In the genomic region with DNA sequence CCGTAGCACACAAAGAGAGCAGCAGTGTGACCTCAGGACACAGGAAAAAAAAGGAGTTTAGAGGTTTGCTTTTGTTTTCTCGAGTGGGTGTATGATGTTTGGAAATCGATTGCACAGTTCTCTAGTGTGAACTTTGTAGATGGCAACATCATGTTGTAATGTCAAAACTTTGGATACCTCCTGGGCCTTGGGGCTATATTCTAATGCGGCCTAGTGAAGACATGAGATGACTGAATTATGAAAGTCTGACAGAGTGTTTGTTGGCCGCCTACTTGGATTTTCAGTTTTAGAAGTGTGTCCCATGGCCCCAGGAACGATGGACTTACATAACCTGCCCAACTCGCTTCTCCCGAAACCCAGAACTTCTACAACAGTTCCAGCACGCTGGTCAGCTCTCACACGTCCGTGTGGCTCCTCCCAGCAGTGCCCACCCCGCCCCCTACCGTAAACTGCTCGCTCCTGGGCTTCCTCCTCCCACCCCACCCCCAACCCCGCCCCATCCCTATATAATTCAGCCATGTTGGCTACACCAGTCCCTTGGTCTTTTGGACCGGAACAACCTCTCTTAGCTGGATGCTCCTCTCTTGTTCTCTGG, we compare ENCODE assay signal across 23 mouse cellular contexts. TPM values are rescaled to one million over a fixed set of nuclear protein-coding genes. Genes with fewer than 3 reads are reported as not detected.
A peak's percentile ranks its signal among the peaks of the same experiment; 100 is the strongest.
DNase-seq lines count a peak whose midpoint lies in the region; ATAC-seq and TF ChIP-seq lines count a peak whose summit lies in the region.
"Had no signal": no experiment of that assay in that cellular context is flagged by ENCODE, and none has a peak within 500 bp of the region (broad histone marks: within the 10 kb centered on the region; RNA-seq: fewer than 3 reads in every experiment).

No protein-coding gene starts in this region.

- no peak; the same call in 1 of the 2 replicates for ATAC-seq in liver, embryonic 11.5 days (replicated peaks; ENCODE audit: low FRiP score)
- no peak for ATAC-seq in embryonic facial prominence, embryonic 11.5 days (replicated peaks; ENCODE audit: insufficient number of reproducible peaks, low FRiP score, low TSS enrichment, low read depth)
- no peak for ATAC-seq in intestine, embryonic 16.5 days
- ATAC-seq: forebrain, embryonic 14.5 days; hindbrain, embryonic 16.5 days; intestine, postnatal 0 days; midbrain, embryonic 15.5 days had no signal

- H3K4me3 ChIP-seq in liver, adult 2 months (ENCODE audit: insufficient read depth, low read depth, low read length) = no peak overlapping the region
- H3K4me3 ChIP-seq in liver, embryonic 11.5 days (ENCODE audit: low read depth, low read length) = no peak overlapping the region
- no peak overlapping the region for H3K4me3 ChIP-seq in MEL (ENCODE audit: control insufficient read depth in 1 of 2, insufficient read depth in 1 of 2, low read depth in 2 of 2, low read length in 2 of 2)
- no peak overlapping the region for H3K4me3 ChIP-seq in embryonic facial prominence, embryonic 11.5 days (ENCODE audit: low read depth, low read length)
- no peak overlapping the region for H3K4me3 ChIP-seq in small intestine, adult 2 months (ENCODE audit: low read depth, low read length)
- H3K4me3 ChIP-seq in intestine, embryonic 16.5 days (ENCODE audit: low read length) = no peak overlapping the region
- H3K4me3 ChIP-seq: embryonic facial prominence, embryonic 12.5 days; erythroblast, embryonic 14.5 days; kidney, embryonic 15.5 days; lung, embryonic 15.5 days; midbrain, embryonic 15.5 days; neural tube, embryonic 15.5 days had no signal

- TF ChIP-seq CTCF in liver, adult 2 months (IDR thresholded peaks at IDR 0.05; ENCODE audit: low read depth, low read length) = no peak
- TF ChIP-seq CTCF in MEL (IDR thresholded peaks at IDR 0.05 in 2 of 3, conservative IDR thresholded peaks at IDR 0.05 in 1 of 3; ENCODE audit: control insufficient read depth in 1 of 3, insufficient read depth in 1 of 3, low read depth in 2 of 3, low read length in 3 of 3, poor library complexity in 1 of 3, severe bottlenecking in 1 of 3) = no peak
- TF ChIP-seq CTCF in small intestine, adult 2 months (IDR thresholded peaks at IDR 0.05; ENCODE audit: extremely low read depth, insufficient read length, insufficient replicate concordance, low read depth, low read length) = no peak

- no peak for TF ChIP-seq POLR2A in liver, adult 2 months (IDR thresholded peaks at IDR 0.05; ENCODE audit: extremely low read depth, insufficient read depth, low read length)
- TF ChIP-seq POLR2A in MEL (IDR thresholded peaks at IDR 0.05; ENCODE audit: control insufficient read depth in 1 of 2, insufficient read depth in 1 of 2, low read depth in 1 of 2, low read length in 2 of 2, poor library complexity in 1 of 2) = no peak
- TF ChIP-seq POLR2A in small intestine, adult 2 months (IDR thresholded peaks at IDR 0.05; ENCODE audit: low read depth, low read length) = no peak

- no peak overlapping the region for H3K27ac ChIP-seq in liver, adult 2 months (replicated peaks; ENCODE audit: insufficient read depth, low read depth, low read length)
- no peak overlapping the region for H3K27ac ChIP-seq in liver, embryonic 11.5 days (ENCODE audit: low read depth, low read length)
- H3K27ac ChIP-seq in MEL (ENCODE audit: control insufficient read depth, low read depth, low read length) = no peak overlapping the region
- no peak overlapping the region for H3K27ac ChIP-seq in embryonic facial prominence, embryonic 11.5 days (replicated peaks; ENCODE audit: low read depth, low read length)
- H3K27ac ChIP-seq in small intestine, adult 2 months (ENCODE audit: insufficient read depth, low read depth, low read length) = peak overlapping the region; percentile 55
- no peak overlapping the region for H3K27ac ChIP-seq in intestine, embryonic 16.5 days (ENCODE audit: low read length)
- H3K27ac ChIP-seq: embryonic facial prominence, embryonic 12.5 days; kidney, embryonic 15.5 days; lung, embryonic 15.5 days; midbrain, embryonic 15.5 days; neural tube, embryonic 15.5 days had no signal

- H3K4me2 ChIP-seq in liver, embryonic 11.5 days = no peak overlapping the region
- H3K4me2 ChIP-seq in embryonic facial prominence, embryonic 11.5 days (ENCODE audit: low read depth, low read length) = no peak overlapping the region
- no peak overlapping the region for H3K4me2 ChIP-seq in intestine, embryonic 16.5 days (ENCODE audit: low read depth, low read length)
- H3K4me2 ChIP-seq: embryonic facial prominence, embryonic 12.5 days; kidney, embryonic 15.5 days; lung, embryonic 15.5 days; midbrain, embryonic 15.5 days; neural tube, embryonic 15.5 days had no signal

- H3K27me3 ChIP-seq in liver, adult 2 months (ENCODE audit: control insufficient read depth, insufficient read depth, low read length) = no peaks in the 10 kb centered on the region
- no peaks in the 10 kb centered on the region for H3K27me3 ChIP-seq in liver, embryonic 11.5 days (replicated peaks; ENCODE audit: control insufficient read depth, insufficient read depth, low read length)
- no peaks in the 10 kb centered on the region for H3K27me3 ChIP-seq in MEL (ENCODE audit: control insufficient read depth in 1 of 2, insufficient read depth in 2 of 2, low read length in 2 of 2)
- H3K27me3 ChIP-seq in embryonic facial prominence, embryonic 11.5 days (ENCODE audit: control insufficient read depth, insufficient read depth, low read length) = no peaks in the 10 kb centered on the region
- H3K27me3 ChIP-seq in small intestine, adult 2 months (ENCODE audit: control insufficient read depth, insufficient read depth, low read length) = no peaks in the 10 kb centered on the region
- no peaks in the 10 kb centered on the region for H3K27me3 ChIP-seq in intestine, embryonic 16.5 days (replicated peaks; ENCODE audit: control insufficient read depth, insufficient read depth, low read length)
- H3K27me3 ChIP-seq: embryonic facial prominence, embryonic 12.5 days; kidney, embryonic 15.5 days; lung, embryonic 15.5 days; midbrain, embryonic 15.5 days; neural tube, embryonic 15.5 days had no signal

- WGBS in liver, adult 2 months = 40% methylated on average over 16 of the region's 16 CpGs
- WGBS in liver, embryonic 11.5 days = 44% methylated on average over 16 of the region's 16 CpGs
- 48% methylated on average over 16 of the region's 16 CpGs for WGBS in embryonic facial prominence, embryonic 11.5 days
- WGBS in small intestine, adult 2 months = 71% methylated on average over 16 of the region's 16 CpGs
- WGBS in intestine, embryonic 16.5 days = 54% methylated on average over 16 of the region's 16 CpGs

- no peak for TF ChIP-seq RAD21 in MEL (IDR thresholded peaks at IDR 0.05; ENCODE audit: low read depth, low read length)

- no peaks in the 10 kb centered on the region for H3K79me2 ChIP-seq in liver, adult 2 months (ENCODE audit: control insufficient read depth, insufficient read depth, low read length)
- H3K79me2 ChIP-seq in MEL (ENCODE audit: control insufficient read depth, insufficient read depth, low read length, poor library complexity) = no peaks in the 10 kb centered on the region

- no peak overlapping the region for H3K9ac ChIP-seq in liver, adult 2 months (ENCODE audit: low read depth, low read length)
- no peak overlapping the region for H3K9ac ChIP-seq in liver, embryonic 11.5 days (ENCODE audit: low read depth, low read length)
- H3K9ac ChIP-seq in MEL (ENCODE audit: control insufficient read depth, low read depth, low read length, poor library complexity, severe bottlenecking) = no peak overlapping the region
- H3K9ac ChIP-seq in embryonic facial prominence, embryonic 11.5 days (replicated peaks; ENCODE audit: low read length) = no peak overlapping the region
- no peak overlapping the region for H3K9ac ChIP-seq in intestine, embryonic 16.5 days (ENCODE audit: low read depth, low read length)
- H3K9ac ChIP-seq: embryonic facial prominence, embryonic 12.5 days; kidney, embryonic 15.5 days; lung, embryonic 15.5 days; midbrain, embryonic 15.5 days; neural tube, embryonic 15.5 days had no signal

- no peaks in the 10 kb centered on the region for H3K9me3 ChIP-seq in liver, embryonic 11.5 days (ENCODE audit: control insufficient read depth, low read length)
- H3K9me3 ChIP-seq in MEL (replicated peaks; ENCODE audit: insufficient read depth, low read length) = no peaks in the 10 kb centered on the region
- H3K9me3 ChIP-seq in embryonic facial prominence, embryonic 11.5 days (replicated peaks; ENCODE audit: control insufficient read depth, low read length) = no peaks in the 10 kb centered on the region
- H3K9me3 ChIP-seq in intestine, embryonic 16.5 days (ENCODE audit: control insufficient read depth, low read length) = no peaks in the 10 kb centered on the region
- H3K9me3 ChIP-seq: embryonic facial prominence, embryonic 12.5 days; lung, embryonic 15.5 days; midbrain, embryonic 15.5 days; neural tube, embryonic 15.5 days had no signal

- H3K36me3 ChIP-seq in liver, adult 2 months (ENCODE audit: control insufficient read depth, insufficient read depth, low read length) = no peaks in the 10 kb centered on the region
- no peaks in the 10 kb centered on the region for H3K36me3 ChIP-seq in liver, embryonic 11.5 days (ENCODE audit: control insufficient read depth, insufficient read depth, low read length)
- H3K36me3 ChIP-seq in MEL (ENCODE audit: control insufficient read depth in 1 of 2, insufficient read depth in 2 of 2, low read length in 2 of 2) = no peaks in the 10 kb centered on the region
- H3K36me3 ChIP-seq in embryonic facial prominence, embryonic 11.5 days (replicated peaks; ENCODE audit: control insufficient read depth, insufficient read depth, low read depth, low read length) = no peaks in the 10 kb centered on the region
- H3K36me3 ChIP-seq in small intestine, adult 2 months (ENCODE audit: control insufficient read depth, insufficient read depth, low read length) = no peaks in the 10 kb centered on the region
- H3K36me3 ChIP-seq in intestine, embryonic 16.5 days (ENCODE audit: control insufficient read depth, insufficient read depth, low read length) = no peaks in the 10 kb centered on the region
- H3K36me3 ChIP-seq: embryonic facial prominence, embryonic 12.5 days; kidney, embryonic 15.5 days; lung, embryonic 15.5 days; midbrain, embryonic 15.5 days; neural tube, embryonic 15.5 days had no signal

- no peak for TF ChIP-seq EP300 in MEL (IDR thresholded peaks at IDR 0.05; ENCODE audit: low read depth in 1 of 2, low read length in 2 of 2)

- H3K4me1 ChIP-seq in liver, adult 2 months (ENCODE audit: control insufficient read depth, insufficient read depth, low read length) = peaks cover 3% of the 10 kb centered on the region
- H3K4me1 ChIP-seq in liver, embryonic 11.5 days (replicated peaks; ENCODE audit: control insufficient read depth, insufficient read depth, low read length) = no peaks in the 10 kb centered on the region
- H3K4me1 ChIP-seq in MEL (ENCODE audit: control insufficient read depth in 1 of 2, insufficient read depth in 2 of 2, low read length in 2 of 2) = no peaks in the 10 kb centered on the region
- H3K4me1 ChIP-seq in embryonic facial prominence, embryonic 11.5 days (ENCODE audit: control insufficient read depth, insufficient read depth, low read length) = no peaks in the 10 kb centered on the region
- peaks cover 25% of the 10 kb centered on the region for H3K4me1 ChIP-seq in small intestine, adult 2 months (ENCODE audit: control insufficient read depth, insufficient read depth, insufficient read length, low read length)
- peaks cover 5% of the 10 kb centered on the region for H3K4me1 ChIP-seq in intestine, embryonic 16.5 days (ENCODE audit: control insufficient read depth, insufficient read depth, low read length)
- H3K4me1 ChIP-seq: midbrain, embryonic 15.5 days had no signal

- peak; percentile 57 for DNase-seq in liver, adult 2 months (ENCODE audit: extremely low read depth, low read depth, low spot score)
- no peak for DNase-seq in liver, embryonic 11.5 days (ENCODE audit: low spot score)
- DNase-seq in MEL (ENCODE audit: low read depth, low spot score) = peak; percentile 15
- DNase-seq in embryonic facial prominence, embryonic 11.5 days (ENCODE audit: low spot score) = peak; percentile 45
- no peak for DNase-seq in ovary, postnatal 36 days (ENCODE audit: low spot score)
- DNase-seq: adrenal gland, postnatal 25 days; cerebellum, adult 11 months; cerebellum, postnatal 14 days; gastrocnemius, postnatal 10 days; heart, adult 18-20 months; heart, postnatal 36 days; right cerebral cortex, postnatal 14 days had no signal

RNA-seq across cellular contexts. Expression of gene Kdm7a, which starts 42.7 kb away (rescaled TPM):
- 9.1 and 9.5 TPM in 2 replicates for total RNA-seq in liver, adult 2 months (2014; rRNA removed)
- polyA plus RNA-seq in liver, adult 2 months (2012; rRNA removed) = 1.1 and 1.4 TPM in 2 replicates
- polyA plus RNA-seq in liver, embryonic 11.5 days (2014; fragmentation: Nextera tagmentation; extraction: Ambion mirVana) = 7.3 and 8.5 TPM in 2 replicates
- 1.7 and 2.5 TPM in 2 replicates for total RNA-seq in MEL (2012; rRNA removed)
- polyA plus RNA-seq in MEL (2012; ENCODE audit: insufficient read depth in 1 of 2, insufficient read length in 2 of 2, low read depth in 1 of 2, low replicate concordance in 2 of 2, missing spikeins in 1 of 2) = 1 to 10 TPM in 1 of 2 experiments, not detected in 1; 2.5 TPM
- 9.2 and 9.4 TPM in 2 replicates for polyA plus RNA-seq in embryonic facial prominence, embryonic 11.5 days (2014; fragmentation: Nextera tagmentation; extraction: Ambion mirVana)
- 1.4 and 3.6 TPM in 2 replicates for polyA plus RNA-seq in small intestine, adult 2 months (2012; rRNA removed)
- polyA plus RNA-seq in intestine, embryonic 16.5 days (2015; fragmentation: Nextera tagmentation; extraction: Ambion mirVana) = 3.9 and 4.0 TPM in 2 replicates

Comparison
In these comparisons a context has a peak if more than half of its experiments do, and no peak if none do; other contexts are left out.
1. DNase-seq: peak in liver, adult 2 months (single experiment), MEL (single experiment) and embryonic facial prominence, embryonic 11.5 days (single experiment); none in liver, embryonic 11.5 days (single experiment) and ovary, postnatal 36 days (single experiment).